Mouse (Mus musculus) NIH3T3 (cell line): ENCODE results near the gene Zfp64.

ENCODE experiments used
- DNase-seq: peaks from one replicate; pipeline ENCODE4 v3.0.0-alpha.2; 2012; ENCODE audit warnings: low read depth

Gene Zfp64

GRCm38 (mm10) chr2:168954835-168955716 is at the start of gene Zfp64:
Gene Zfp64, minus strand, starts transcription at chr2:168955587.
- DNase-seq: peak; percentile 93

- DNase-seq: peak; percentile 61
Measured at GRCm38 (mm10) chr2:168992642-168993420, 37.4 kb upstream of the Zfp64 start.

GRCm38 (mm10) chr2:168990957-168991356 is 35.6 kb upstream of the Zfp64 start:
- DNase-seq: no peak

- DNase-seq: peak; percentile 77
Measured at GRCm38 (mm10) chr2:168990061-168990753, 34.8 kb upstream of the Zfp64 start.

GRCm38 (mm10) chr2:168988056-168988455 is 32.7 kb upstream of the Zfp64 start:
- no peak for DNase-seq

GRCm38 (mm10) chr2:168987421-168987820 is 32.0 kb upstream of the Zfp64 start:
- no peak for DNase-seq

GRCm38 (mm10) chr2:168981951-168982350 is 26.6 kb upstream of the Zfp64 start:
- DNase-seq: no peak

GRCm38 (mm10) chr2:168981448-168981847 is 26.1 kb upstream of the Zfp64 start:
- no peak for DNase-seq

- DNase-seq: no peak
Measured at GRCm38 (mm10) chr2:168980859-168981258, 25.5 kb upstream of the Zfp64 start.

GRCm38 (mm10) chr2:168979742-168980141 is 24.4 kb upstream of the Zfp64 start:
- peak; percentile 55 for DNase-seq

GRCm38 (mm10) chr2:168978031-168978430 is 22.6 kb upstream of the Zfp64 start:
- no peak for DNase-seq

- no peak for DNase-seq
Measured at GRCm38 (mm10) chr2:168970131-168970530, 14.7 kb upstream of the Zfp64 start.

GRCm38 (mm10) chr2:168968136-168968925 is 12.9 kb upstream of the Zfp64 start:
- DNase-seq: no peak

GRCm38 (mm10) chr2:168966525-168966924 is 11.1 kb upstream of the Zfp64 start:
- no peak for DNase-seq

GRCm38 (mm10) chr2:168964849-168965248 is 9.5 kb upstream of the Zfp64 start:
- no peak for DNase-seq

- DNase-seq: peak; percentile 25
Measured at GRCm38 (mm10) chr2:168961729-168962666, 6.6 kb upstream of the Zfp64 start.

- DNase-seq: no peak
Measured at GRCm38 (mm10) chr2:168960814-168961213, 5.4 kb upstream of the Zfp64 start.

- DNase-seq: no peak
Measured at GRCm38 (mm10) chr2:168959339-168959885, 4.0 kb upstream of the Zfp64 start.

- no peak for DNase-seq
Measured at GRCm38 (mm10) chr2:168955850-168956346, 511 bp upstream of the Zfp64 start.

- peak; percentile 22 for DNase-seq
Measured at GRCm38 (mm10) chr2:168954376-168954775, 1.0 kb downstream of the Zfp64 start.
